Mouse (Mus musculus): ENCODE results near the gene Pcgf5. TPM values are rescaled to one million over a fixed set of nuclear protein-coding genes. Genes with fewer than 3 reads are reported as not detected.

Pcgf5 gene
- polyA plus RNA-seq, 1 experiment from 2014 or later = 8.1 TPM

DNA sequence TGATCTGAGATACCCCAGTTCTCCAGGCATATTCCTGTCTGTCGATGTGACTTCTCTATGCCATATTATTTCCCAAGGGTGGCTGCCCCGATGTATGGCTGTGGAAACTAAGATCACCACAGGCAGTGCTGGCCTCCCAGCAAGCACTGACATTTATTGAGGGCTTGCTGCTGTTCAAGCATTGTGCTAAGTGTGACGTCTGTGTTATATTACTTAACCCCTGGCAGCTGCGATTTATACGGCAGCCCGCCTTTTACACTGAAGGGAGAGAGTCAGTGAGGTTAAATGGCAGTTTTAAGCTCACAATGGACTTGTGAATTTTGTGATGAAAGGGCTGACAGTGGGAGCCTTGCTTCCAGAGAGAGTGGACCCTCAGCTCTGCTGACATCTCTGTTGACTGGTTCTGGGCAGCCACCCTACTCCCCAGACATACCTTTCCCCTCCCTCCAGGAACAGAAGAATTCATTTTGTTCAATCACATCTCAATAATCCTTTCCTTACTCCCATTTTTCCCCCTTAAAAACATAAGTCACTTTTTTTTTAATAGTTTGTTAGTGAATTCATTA is 25.0 kb downstream of the Pcgf5 start:
- ATAC-seq (replicated peaks; ENCODE audit: insufficient number of reproducible peaks, low FRiP score, low TSS enrichment, low read depth) = no peak
- Histone ChIP-seq H3K4me2 (ENCODE audit: low read depth, low read length) (no peak overlapping the region), H3K27ac (replicated peaks; ENCODE audit: low read depth, low read length) (no peak overlapping the region), H3K9ac (replicated peaks; ENCODE audit: low read length) (no peak overlapping the region), H3K9me3 (replicated peaks; ENCODE audit: control insufficient read depth, low read length) (no peaks in the 10 kb centered on the region), H3K27me3 (ENCODE audit: control insufficient read depth, insufficient read depth, low read length) (no peaks in the 10 kb centered on the region), H3K4me1 (ENCODE audit: control insufficient read depth, insufficient read depth, low read length) (no peaks in the 10 kb centered on the region), H3K4me3 (ENCODE audit: low read depth, low read length) (no peak overlapping the region), H3K36me3 (replicated peaks; ENCODE audit: control insufficient read depth, insufficient read depth, low read depth, low read length) (no peaks in the 10 kb centered on the region)
- 64% methylated on average over 6 of the region's 6 CpGs for WGBS
- DNase-seq (ENCODE audit: low spot score) = no peak

DNA sequence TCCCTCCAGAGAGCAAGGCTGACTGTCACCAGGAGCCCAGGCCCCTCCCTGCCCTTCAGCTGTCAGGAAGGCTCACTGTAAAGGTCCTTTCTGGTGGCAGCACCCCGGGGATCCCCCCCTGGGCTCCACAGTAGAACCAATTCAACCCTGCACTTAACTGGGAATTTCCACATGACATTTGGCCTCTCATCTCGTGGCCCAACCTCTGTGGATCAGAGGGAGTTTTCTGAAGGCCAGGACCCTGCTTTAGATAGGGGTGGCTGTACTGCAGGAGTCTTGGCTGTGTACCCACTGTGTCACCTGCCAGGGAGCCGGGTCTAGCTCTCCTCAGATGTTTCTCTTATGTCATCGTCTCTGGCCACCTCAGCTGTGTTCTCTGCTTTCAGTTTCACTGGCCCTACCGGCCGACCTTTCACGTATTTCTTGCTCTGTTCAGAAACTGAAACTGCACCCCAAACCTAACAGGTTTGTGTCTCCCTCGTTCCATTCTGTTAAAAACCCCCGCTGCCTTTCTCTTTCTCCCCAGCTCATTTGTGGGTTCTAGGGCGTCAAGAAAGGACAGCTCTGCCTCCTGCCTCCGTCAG is 27.2 kb downstream of the Pcgf5 start:
- H3K9me3 ChIP-seq (replicated peaks; ENCODE audit: control insufficient read depth, low read length) = no peaks in the 10 kb centered on the region
- H3K36me3 ChIP-seq (replicated peaks; ENCODE audit: control insufficient read depth, insufficient read depth, low read depth, low read length) = no peaks in the 10 kb centered on the region
- H3K4me2 ChIP-seq (ENCODE audit: low read depth, low read length) = no peak overlapping the region
- no peak overlapping the region for H3K9ac ChIP-seq (replicated peaks; ENCODE audit: low read length)
- WGBS = 72% methylated on average over 11 of the region's 11 CpGs
- no peaks in the 10 kb centered on the region for H3K27me3 ChIP-seq (ENCODE audit: control insufficient read depth, insufficient read depth, low read length)
- ATAC-seq (replicated peaks; ENCODE audit: insufficient number of reproducible peaks, low FRiP score, low TSS enrichment, low read depth) = no peak
- no peaks in the 10 kb centered on the region for H3K4me1 ChIP-seq (ENCODE audit: control insufficient read depth, insufficient read depth, low read length)
- H3K4me3 ChIP-seq (ENCODE audit: low read depth, low read length) = no peak overlapping the region
- no peak for DNase-seq (ENCODE audit: low spot score)
- no peak overlapping the region for H3K27ac ChIP-seq (replicated peaks; ENCODE audit: low read depth, low read length)

DNA sequence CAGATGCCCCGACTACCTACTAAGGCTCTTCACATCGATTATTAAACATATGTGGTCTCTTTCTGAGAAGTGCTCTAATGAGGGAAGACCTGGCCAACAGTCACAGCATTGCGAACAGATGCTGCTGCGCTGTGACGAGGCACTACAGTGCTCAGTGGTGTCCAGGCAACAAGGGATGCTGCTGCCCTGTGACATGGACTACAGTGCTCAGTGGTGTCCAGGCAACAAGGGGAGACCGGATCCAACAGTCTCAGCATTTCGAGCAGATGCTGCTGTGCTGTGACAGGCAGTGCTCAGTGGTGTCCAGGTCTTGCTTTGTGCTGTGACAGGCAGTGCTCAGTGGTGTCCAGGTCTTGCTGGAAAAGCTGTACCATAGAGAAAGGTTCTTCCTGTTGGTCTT is 29.6 kb downstream of the Pcgf5 start:
- no peaks in the 10 kb centered on the region for H3K36me3 ChIP-seq (replicated peaks; ENCODE audit: control insufficient read depth, insufficient read depth, low read depth, low read length)
- no peaks in the 10 kb centered on the region for H3K4me1 ChIP-seq (ENCODE audit: control insufficient read depth, insufficient read depth, low read length)
- no peak overlapping the region for H3K4me3 ChIP-seq (ENCODE audit: low read depth, low read length)
- no peak for ATAC-seq (replicated peaks; ENCODE audit: insufficient number of reproducible peaks, low FRiP score, low TSS enrichment, low read depth)
- no peak overlapping the region for H3K27ac ChIP-seq (replicated peaks; ENCODE audit: low read depth, low read length)
- H3K9ac ChIP-seq (replicated peaks; ENCODE audit: low read length) = no peak overlapping the region
- H3K9me3 ChIP-seq (replicated peaks; ENCODE audit: control insufficient read depth, low read length) = no peaks in the 10 kb centered on the region
- DNase-seq (ENCODE audit: low spot score) = no peak
- 85% methylated on average over 7 of the region's 7 CpGs for WGBS
- H3K27me3 ChIP-seq (ENCODE audit: control insufficient read depth, insufficient read depth, low read length) = no peaks in the 10 kb centered on the region
- H3K4me2 ChIP-seq (ENCODE audit: low read depth, low read length) = no peak overlapping the region

DNA sequence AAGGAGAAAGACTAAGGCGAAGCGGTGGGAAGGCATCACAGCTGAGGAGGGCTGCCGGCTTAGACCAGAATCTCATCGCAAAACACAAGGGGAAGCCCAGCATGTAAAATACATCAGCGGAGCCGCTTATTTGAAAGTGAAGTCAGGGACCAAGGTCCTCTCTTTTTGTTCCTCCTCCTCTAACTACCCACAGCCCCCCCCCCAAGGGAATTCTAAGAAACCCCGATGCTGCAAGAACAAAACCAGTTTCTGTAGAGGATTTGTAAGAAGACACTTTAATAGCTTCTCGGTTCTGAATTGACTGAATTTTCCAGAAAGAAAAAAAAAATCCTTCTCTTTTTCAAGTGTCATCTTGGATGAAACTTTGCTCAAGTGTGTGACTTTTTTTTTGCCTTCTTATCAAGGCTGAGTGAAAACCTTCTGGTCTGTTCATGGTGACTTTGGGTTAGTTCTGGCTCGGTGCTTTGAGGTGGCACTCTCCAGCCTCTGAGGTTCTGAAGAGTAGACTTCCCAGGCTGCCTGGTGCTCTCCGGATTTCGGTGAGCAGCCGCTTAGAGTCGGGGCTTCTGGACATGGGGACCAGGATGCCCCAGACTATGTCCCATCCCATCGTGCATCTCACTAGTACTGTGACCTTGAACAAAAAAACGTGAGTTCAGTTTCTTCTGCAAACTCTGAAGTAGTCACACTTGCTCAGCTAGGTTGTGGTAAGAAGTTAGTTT is 30.6 kb downstream of the Pcgf5 start:
- Histone ChIP-seq H3K4me1 (ENCODE audit: control insufficient read depth, insufficient read depth, low read length) (no peaks in the 10 kb centered on the region), H3K27me3 (ENCODE audit: control insufficient read depth, insufficient read depth, low read length) (no peaks in the 10 kb centered on the region), H3K36me3 (replicated peaks; ENCODE audit: control insufficient read depth, insufficient read depth, low read depth, low read length) (no peaks in the 10 kb centered on the region), H3K4me3 (ENCODE audit: low read depth, low read length) (no peak overlapping the region), H3K4me2 (ENCODE audit: low read depth, low read length) (no peak overlapping the region), H3K27ac (replicated peaks; ENCODE audit: low read depth, low read length) (no peak overlapping the region), H3K9me3 (replicated peaks; ENCODE audit: control insufficient read depth, low read length) (no peaks in the 10 kb centered on the region), H3K9ac (replicated peaks; ENCODE audit: low read length) (no peak overlapping the region)
- WGBS = 67% methylated on average over 15 of the region's 15 CpGs
- DNase-seq (ENCODE audit: low spot score) = no peak
- ATAC-seq (replicated peaks; ENCODE audit: insufficient number of reproducible peaks, low FRiP score, low TSS enrichment, low read depth) = no peak

DNA sequence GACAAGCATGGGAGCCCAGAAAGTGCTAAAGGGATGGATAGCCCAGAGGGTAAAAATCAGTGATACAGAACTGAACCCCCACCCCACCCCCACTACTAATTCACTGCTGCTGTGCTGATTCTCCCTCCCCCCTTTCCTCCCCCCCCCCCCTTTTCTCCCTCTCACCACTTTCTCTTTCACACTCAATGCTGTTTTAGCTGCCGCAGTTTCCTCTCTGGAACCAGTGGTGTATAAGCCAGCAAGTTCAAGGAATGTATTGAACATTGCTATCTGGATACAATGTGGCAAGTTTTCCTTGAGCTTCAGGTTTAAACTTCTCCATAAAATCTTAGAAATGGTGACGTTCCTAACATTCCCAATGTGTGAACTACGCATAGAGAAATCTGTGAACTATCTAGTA is 34.8 kb downstream of the Pcgf5 start:
- Histone ChIP-seq H3K27ac (replicated peaks; ENCODE audit: low read depth, low read length) (no peak overlapping the region), H3K4me3 (ENCODE audit: low read depth, low read length) (no peak overlapping the region), H3K27me3 (ENCODE audit: control insufficient read depth, insufficient read depth, low read length) (no peaks in the 10 kb centered on the region), H3K9me3 (replicated peaks; ENCODE audit: control insufficient read depth, low read length) (no peaks in the 10 kb centered on the region), H3K4me2 (ENCODE audit: low read depth, low read length) (no peak overlapping the region), H3K36me3 (replicated peaks; ENCODE audit: control insufficient read depth, insufficient read depth, low read depth, low read length) (no peaks in the 10 kb centered on the region), H3K9ac (replicated peaks; ENCODE audit: low read length) (no peak overlapping the region), H3K4me1 (ENCODE audit: control insufficient read depth, insufficient read depth, low read length) (no peaks in the 10 kb centered on the region)
- no peak for ATAC-seq (replicated peaks; ENCODE audit: insufficient number of reproducible peaks, low FRiP score, low TSS enrichment, low read depth)
- 93% methylated on average over 3 of the region's 3 CpGs for WGBS
- DNase-seq (ENCODE audit: low spot score) = no peak

DNA sequence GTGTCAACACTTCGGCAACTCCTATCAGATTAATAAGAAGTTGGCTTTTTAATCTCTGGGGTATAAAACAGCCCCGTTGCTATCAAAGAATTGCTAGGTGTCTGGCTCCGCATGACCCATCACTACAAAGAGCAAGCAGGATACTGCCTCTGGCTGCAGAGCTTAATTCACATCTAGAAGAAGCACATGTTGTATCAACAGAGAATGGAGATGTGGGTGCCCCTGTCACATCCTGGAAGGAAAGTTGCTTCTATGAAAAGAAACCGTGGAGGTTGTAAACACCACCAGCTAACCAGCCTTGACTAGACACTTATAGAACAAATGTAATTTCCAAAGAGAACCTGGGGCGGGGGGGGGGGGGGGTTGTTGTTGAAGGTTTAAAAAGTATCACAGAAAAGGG is 35.9 kb downstream of the Pcgf5 start:
- Histone ChIP-seq H3K4me2 (ENCODE audit: low read depth, low read length) (no peak overlapping the region), H3K9ac (replicated peaks; ENCODE audit: low read length) (no peak overlapping the region), H3K4me1 (ENCODE audit: control insufficient read depth, insufficient read depth, low read length) (no peaks in the 10 kb centered on the region), H3K27me3 (ENCODE audit: control insufficient read depth, insufficient read depth, low read length) (no peaks in the 10 kb centered on the region), H3K27ac (replicated peaks; ENCODE audit: low read depth, low read length) (no peak overlapping the region), H3K9me3 (replicated peaks; ENCODE audit: control insufficient read depth, low read length) (no peaks in the 10 kb centered on the region), H3K36me3 (replicated peaks; ENCODE audit: control insufficient read depth, insufficient read depth, low read depth, low read length) (no peaks in the 10 kb centered on the region), H3K4me3 (ENCODE audit: low read depth, low read length) (no peak overlapping the region)
- 70% methylated on average over 5 of the region's 5 CpGs for WGBS
- DNase-seq (ENCODE audit: low spot score) = no peak
- no peak for ATAC-seq (replicated peaks; ENCODE audit: insufficient number of reproducible peaks, low FRiP score, low TSS enrichment, low read depth)

DNA sequence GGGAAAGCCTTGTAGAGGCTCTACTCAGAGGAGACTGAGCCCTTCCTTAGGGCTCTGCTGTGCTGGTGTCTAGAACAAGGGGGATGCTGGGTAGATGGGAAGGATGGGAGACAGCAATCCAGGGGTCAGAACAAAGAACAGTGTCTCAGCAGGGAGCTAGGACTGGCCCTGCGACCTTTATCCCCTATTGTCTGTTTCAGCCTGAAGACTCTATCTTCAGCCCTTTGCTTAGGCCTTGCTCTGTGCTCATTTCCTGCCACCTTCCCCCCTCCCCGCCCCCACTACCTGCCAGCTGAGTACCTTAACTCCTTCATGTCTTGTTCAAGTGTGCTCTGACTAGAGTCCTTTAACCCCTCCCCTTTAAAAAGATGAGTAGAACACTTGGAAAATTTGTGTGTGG is 36.3 kb downstream of the Pcgf5 start:
- DNase-seq (ENCODE audit: low spot score) (no peak), ATAC-seq (replicated peaks; ENCODE audit: insufficient number of reproducible peaks, low FRiP score, low TSS enrichment, low read depth) (no peak)
- Histone ChIP-seq H3K4me1 (ENCODE audit: control insufficient read depth, insufficient read depth, low read length) (no peaks in the 10 kb centered on the region), H3K9ac (replicated peaks; ENCODE audit: low read length) (no peak overlapping the region), H3K27ac (replicated peaks; ENCODE audit: low read depth, low read length) (no peak overlapping the region), H3K27me3 (ENCODE audit: control insufficient read depth, insufficient read depth, low read length) (no peaks in the 10 kb centered on the region), H3K36me3 (replicated peaks; ENCODE audit: control insufficient read depth, insufficient read depth, low read depth, low read length) (no peaks in the 10 kb centered on the region), H3K4me2 (ENCODE audit: low read depth, low read length) (no peak overlapping the region), H3K9me3 (replicated peaks; ENCODE audit: control insufficient read depth, low read length) (no peaks in the 10 kb centered on the region), H3K4me3 (ENCODE audit: low read depth, low read length) (no peak overlapping the region)
- 18% methylated on average over 2 of the region's 2 CpGs for WGBS

DNA sequence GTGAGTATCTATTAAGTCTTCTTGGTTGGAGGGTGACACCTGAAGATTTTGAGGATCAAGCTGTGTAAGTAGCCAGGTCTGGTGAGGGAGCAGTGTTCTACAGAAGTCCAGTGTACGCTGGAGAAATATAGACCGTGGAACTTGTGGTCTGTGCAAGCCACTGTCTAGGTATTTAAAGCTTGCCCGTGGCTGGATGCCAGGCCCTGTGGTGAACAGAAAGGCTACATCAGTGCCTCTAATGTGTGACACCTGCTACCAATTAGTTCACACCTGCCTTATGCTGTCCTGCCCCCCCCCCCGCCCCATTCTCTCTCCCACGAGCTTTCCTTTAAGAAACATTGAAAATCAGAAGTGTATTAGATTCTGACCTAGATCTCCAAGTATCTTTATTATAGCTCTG is 40.4 kb downstream of the Pcgf5 start:
- ATAC-seq (replicated peaks; ENCODE audit: insufficient number of reproducible peaks, low FRiP score, low TSS enrichment, low read depth) (no peak), DNase-seq (ENCODE audit: low spot score) (no peak)
- Histone ChIP-seq H3K4me3 (ENCODE audit: low read depth, low read length) (no peak overlapping the region), H3K27ac (replicated peaks; ENCODE audit: low read depth, low read length) (no peak overlapping the region), H3K27me3 (ENCODE audit: control insufficient read depth, insufficient read depth, low read length) (no peaks in the 10 kb centered on the region), H3K9me3 (replicated peaks; ENCODE audit: control insufficient read depth, low read length) (no peaks in the 10 kb centered on the region), H3K36me3 (replicated peaks; ENCODE audit: control insufficient read depth, insufficient read depth, low read depth, low read length) (no peaks in the 10 kb centered on the region), H3K9ac (replicated peaks; ENCODE audit: low read length) (no peak overlapping the region), H3K4me1 (ENCODE audit: control insufficient read depth, insufficient read depth, low read length) (no peaks in the 10 kb centered on the region), H3K4me2 (ENCODE audit: low read depth, low read length) (no peak overlapping the region)
- 69% methylated on average over 5 of the region's 5 CpGs for WGBS
